Mouse (Mus musculus): ENCODE data around the gene Gtf3c5.
A peak's percentile ranks its signal among the peaks of the same experiment; 100 is the strongest.

Gene Gtf3c5

DNA sequence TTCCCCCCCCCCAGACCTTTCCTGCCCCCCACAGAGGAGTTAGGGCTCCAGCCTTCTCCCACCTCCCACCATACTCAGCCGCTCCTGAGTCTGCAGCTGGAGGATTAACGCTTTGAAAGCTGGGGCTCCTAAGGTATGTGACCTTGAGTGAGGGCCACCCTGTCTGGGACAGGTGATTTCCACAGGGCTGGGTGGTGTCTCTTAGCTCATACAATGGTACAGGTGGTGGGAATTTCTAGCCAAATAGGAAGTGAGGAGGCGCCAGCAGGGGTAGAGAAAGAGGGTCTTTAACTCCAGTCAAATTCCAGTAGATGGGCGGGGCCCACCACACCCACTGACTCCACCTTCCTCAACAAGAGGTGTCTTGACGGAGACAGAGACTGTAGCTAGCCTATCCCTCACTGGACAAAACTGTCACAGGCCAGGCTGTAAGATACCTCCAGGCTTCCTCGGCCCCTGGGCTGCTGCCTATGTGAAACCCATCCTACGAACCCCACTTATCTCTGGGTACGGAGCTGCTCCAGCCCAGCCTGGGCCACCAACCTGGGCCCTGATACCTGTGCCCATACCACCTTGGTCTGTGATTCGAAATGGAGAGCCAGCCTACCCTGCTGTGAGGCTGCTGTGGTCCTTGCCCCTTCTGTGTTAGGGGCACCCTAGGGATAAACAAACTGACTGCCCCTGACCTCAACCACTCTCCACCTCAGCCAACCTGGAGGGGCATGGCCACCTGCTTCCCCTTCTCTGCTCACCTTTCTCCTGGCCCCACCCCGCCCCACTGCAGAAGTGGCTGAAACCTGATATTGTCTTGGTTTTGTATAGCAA lies 24.0 kb upstream of the Gtf3c5 start:
- no peak for DNase-seq (ENCODE audit: low spot score)

DNA sequence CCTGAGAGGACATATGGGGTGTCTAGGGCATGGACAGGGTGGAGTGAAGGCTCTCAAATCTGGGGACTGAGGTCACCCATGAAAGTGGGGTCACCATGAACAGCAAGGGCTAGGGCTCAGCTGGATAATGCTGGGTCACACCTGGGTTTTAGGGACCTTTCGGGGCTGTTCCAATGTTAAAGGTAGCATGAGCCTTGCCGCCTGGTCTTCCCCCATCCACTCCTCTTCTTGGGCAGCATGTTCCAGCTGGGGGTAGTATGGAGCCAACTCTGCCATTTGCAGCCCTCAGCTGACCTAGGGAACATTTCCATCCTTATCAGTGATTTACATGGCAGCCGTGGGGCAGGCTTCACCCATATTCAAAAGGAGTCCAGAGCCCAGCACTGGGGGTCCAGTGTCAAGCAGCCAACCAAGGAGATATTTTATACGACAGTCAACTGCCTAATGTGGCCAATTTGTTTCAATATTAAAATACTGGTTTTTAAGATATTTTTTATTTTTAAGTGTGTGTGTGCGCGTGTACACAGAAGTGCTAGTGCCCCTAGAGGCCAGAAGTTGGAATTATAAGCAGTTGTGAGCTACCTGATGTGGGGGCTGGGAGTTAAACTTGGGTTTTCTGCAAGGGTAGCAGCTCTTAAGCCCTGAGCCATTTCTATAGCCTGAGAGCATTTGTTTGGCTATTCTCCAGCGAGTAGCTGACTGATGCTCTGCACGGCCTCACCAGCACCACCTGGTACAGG lies 23.2 kb upstream of the Gtf3c5 start:
- no peak for DNase-seq (ENCODE audit: low spot score)

DNA sequence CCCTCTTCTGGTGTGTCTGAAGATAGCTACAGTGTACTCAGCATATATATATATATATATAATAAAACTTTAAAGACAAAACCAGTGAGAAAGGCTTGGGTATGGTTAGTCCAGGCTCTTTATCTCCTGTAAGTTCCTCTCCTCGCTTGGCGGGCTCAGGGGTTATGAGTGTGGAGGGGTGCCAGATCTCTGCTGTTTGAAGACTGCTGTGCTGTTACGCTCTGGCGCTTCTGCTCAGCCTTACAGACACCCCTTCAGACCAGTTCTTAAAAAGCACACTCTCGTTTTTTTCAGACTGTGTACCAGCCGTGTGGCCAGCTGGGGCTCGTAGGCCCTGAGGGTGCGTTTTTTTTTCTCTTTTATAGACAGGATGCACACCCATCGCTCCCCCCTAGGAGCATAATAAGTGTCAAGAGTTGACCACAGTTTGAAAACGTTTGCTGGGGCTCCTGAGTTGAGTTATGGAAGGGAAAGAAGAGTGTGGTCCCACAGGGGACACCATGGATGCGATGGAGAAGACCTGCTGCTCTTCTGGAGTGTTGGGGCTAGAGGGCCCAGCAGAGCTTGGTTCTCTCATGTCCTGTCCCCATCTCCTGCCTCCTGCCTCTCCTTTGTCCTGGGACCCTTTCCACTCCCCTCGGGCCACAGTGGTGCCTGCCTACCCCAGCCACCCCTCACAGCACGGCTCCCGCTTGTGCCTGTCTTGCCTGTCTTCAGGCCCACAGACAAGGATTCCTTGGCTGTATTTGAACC lies 22.4 kb upstream of the Gtf3c5 start:
- no peak for DNase-seq (ENCODE audit: low spot score)

DNA sequence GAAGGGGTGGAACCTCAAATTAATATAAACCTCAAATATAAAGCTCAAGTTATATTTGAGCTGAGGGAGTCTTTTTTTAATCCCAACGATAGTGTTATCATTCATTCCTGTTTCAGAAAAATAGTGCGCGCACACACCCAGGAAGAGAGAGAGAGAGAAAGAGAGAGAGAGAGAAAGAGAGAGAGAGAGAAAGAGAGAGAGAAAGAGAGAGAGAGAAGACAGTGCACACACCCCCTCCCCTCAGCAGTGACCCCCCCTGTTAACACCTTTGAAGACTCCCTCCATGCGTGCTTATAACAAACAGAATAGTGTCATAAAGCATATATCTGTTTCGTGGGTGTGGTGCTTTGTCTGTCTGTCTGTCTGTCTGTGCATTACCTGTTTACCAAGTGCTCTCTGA lies 20.0 kb upstream of the Gtf3c5 start:
- no peak for DNase-seq (ENCODE audit: low spot score)

DNA sequence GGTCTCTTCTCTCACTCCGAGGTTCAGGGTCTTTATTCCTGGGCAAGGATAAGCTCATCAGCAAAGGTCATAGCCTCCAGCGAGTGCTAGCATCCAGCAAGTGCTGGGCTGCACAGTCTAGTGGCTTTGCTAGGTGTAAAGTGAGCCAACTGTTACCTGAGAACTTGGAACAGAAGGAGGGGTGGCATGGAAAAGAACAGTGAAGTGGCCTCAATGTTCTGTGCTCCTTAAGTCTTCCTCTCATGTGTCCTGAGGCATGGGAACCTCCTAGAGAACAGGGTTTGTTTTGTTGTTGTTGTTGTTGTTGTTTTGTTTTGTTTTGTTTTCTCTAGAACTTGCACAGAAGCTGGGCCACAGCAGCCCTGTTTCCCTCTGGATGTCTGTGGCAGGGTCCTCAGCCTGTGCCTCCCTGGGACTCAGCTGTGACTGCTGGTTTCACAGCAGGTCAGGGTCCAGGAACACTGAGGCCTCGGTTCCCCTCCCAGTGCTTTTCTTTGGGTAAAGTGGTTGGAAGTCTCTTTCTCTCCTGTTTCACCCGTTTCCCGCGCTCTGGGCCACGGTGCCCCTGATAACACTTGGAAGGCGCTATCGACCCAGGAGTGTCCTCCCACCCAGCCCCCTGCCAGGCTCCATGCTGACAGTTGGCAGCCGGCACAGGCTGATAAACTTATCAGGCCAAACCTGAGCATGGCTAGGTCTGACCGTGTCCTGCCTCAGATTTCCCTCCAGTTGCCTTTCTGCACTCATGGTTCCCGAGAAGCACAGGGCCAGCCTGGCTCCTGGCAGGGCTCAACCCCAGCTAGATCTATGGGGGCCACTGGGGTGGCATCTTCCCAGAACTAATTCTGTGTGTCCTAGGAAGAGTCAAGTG lies 18.4 kb upstream of the Gtf3c5 start:
- no peak for DNase-seq (ENCODE audit: low spot score)

DNA sequence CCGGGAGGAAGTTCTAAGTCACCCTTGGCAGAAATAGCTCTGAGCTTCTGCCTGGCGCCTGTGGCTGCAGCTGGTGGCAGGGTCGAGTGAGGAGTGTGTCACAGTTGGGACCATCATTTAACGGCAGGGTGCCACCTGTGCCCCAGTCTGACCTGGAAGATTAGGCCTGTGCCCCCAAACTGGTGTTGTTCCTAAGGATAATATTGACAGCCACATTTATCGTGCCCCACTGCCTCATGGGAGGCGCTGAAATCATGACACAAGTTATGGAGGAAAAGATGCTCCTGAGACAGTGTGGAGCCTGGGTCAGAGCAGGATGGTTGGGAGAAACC lies 16.0 kb upstream of the Gtf3c5 start:
- no peak for DNase-seq (ENCODE audit: low spot score)

DNA sequence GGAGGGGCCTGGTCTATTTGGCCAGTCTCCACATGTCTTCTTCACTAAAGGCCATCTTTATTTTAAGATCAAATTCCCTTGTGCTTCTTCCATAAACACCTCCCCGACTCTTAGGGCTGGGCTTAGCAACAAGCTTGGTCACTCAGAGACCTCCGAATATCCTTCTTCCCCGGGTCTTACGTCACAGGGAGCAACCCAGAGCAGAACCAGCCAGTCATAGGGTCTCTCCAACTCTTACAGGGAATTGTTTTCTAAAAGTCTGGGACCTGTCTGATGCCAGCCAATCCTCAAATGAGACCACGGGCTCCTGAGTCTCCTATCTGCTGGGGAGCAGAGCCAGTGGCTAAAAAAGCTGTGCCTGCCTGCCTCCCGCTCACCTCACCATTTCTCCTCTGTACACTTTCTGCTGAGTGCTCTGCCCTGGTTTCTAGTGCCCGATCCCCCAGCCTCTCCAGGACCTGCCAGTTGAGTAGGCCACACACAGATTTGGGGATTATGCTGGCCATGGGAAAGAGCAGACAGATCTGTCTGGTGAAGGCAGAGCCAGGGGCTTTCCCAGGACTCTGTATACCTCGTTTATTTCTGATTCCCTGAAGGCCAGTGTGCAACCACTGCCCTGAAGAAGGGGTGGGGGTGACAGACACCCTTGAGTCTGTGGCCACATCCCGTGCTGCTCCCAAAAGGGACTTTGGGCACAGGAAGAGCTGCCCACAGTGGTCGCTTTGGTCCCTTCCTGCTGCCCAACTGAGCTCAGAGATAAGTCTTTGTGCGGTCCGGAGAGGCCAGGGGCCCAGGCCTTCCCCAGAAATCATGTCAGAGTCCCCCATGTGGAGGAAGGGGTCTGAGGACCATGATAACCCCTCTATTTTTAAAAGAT lies 15.4 kb upstream of the Gtf3c5 start:
- DNase-seq (ENCODE audit: low spot score) = no peak

DNA sequence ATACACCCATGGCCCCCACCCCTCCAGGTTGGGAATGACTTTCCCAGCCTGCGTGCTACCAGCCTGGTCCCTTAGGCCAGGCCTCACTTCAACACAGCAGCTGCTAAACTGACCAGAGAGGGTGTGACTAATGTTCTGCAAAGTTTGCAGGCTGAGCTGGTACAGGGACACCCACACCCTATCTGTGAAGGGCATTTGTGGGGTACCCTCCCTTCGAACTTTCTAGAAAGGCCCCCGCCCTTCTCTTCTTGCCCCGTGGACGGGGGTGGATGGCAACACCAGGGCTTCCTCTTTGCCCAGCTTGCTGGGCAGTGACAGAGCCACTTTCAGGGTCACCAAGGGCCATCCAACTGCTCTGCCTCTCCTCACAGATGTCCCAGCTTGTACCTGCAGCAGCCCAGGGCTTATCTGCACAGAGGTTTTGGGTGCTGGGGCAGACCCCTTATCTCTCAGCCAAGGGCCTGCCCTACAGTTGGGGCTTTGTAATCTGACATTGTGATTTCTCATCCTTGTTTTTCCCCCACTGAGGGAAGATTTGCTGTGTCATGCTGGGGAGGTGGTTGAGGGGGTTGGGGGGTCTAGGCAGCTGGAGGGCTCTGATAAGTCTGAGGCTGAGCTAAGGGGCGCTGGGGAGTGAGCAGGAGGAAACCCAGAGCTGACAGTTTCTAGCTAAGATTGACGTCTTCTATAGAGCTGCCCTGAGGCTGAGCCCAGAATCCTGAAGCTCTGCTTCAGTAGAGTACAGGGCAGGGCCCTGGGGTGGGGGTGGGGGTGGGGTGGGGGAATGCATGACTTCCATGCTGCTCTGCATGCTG lies 14.4 kb upstream of the Gtf3c5 start:
- no peak for DNase-seq (ENCODE audit: low spot score)

DNA sequence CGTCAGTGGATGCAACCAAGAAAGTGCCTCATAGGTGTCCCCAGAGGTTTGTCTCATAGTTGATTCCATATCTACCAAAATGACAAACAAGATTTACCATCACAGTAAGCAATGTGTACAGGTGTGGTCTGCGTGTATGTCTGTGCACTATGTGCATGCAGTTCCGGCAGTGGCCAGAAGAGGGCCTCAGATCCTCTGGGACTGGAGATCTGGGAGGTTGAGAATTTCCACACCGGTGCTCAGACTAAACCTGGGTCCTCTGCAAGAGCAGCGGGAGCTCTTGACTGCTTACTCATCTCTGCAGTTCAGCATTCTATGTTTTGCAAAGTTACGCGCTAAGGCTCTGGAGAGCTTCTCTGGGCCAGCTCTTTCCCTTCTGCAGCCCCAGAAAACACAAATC lies 13.4 kb upstream of the Gtf3c5 start:
- no peak for DNase-seq (ENCODE audit: low spot score)

DNA sequence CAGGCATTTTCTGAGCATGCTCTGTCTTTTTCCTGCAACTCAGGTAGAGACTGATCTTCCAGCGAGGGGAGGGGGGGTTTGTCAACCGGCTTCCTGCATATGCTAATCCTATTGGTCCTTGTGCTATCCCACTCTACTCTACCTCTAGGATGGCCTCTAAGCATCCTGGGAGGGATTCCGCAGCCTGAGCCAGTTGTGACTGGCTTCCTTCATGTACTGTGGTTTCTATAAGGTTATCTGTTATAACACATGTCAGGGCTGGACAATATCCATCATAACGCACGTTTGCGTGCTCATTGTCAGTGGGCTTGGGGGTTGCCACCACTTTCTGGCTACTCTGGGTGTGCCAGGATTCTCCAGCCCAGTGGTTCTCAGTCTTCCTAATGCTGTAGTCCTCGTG lies 12.5 kb upstream of the Gtf3c5 start:
- DNase-seq (ENCODE audit: low spot score) = no peak

DNA sequence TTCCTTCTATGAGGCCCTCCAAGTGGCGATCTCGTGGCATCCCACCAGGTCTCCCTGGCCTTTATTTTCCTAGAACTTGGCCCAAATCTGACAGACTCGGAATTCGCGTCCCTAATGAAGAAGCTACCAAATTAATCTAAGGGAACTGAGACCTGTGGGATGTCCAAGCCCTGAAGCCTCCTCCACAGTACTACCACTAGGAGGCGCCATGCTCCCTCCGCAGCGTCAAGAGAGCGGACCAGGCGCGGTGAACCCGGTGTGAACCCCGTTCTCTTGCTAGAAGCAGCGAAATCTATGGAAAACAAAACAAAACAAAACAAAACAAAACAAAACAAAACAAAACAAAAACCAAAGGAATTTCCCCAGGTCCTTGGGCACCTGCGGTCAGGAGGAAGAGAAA lies 9.3 kb upstream of the Gtf3c5 start:
- peak; percentile 54 for DNase-seq (ENCODE audit: low spot score)

DNA sequence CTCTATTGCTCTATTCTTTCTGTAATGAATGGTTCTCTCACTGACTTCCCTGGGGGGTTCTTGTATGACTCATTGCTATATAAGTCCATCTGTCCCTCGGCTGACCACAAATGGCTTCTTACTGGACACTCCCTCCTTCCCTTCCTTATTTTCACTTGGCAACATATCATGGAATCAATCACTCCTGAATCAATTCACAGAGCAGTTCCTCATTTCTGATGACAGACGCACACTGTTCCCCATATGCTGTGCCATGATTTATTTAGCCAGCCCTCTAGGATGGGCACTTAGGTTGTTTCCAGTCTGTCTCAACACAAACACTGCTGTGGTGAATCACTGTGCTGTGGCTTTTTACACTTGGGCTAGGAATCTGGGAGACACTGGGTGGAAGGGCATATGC lies 7.9 kb upstream of the Gtf3c5 start:
- DNase-seq (ENCODE audit: low spot score) = no peak

DNA sequence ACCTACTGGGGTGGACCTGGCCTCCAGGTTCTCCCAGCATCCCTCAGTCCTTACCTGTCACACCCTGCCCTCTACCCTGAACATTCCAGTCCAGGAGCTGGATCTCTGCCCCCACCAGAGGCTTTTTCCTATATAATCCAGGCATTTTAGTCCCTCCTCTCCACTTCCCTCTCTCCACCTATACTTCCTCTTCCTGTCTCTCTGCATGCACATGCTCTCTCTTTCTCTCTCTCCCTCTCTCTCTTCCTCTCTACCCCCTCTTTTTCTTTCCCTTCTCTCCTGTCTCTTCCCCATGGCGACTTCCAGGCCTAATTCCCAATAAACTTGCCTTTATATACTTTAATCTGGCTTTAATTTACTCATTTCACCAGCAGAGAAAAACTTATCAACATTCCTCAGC lies 5.0 kb upstream of the Gtf3c5 start:
- no peak for DNase-seq (ENCODE audit: low spot score)

DNA sequence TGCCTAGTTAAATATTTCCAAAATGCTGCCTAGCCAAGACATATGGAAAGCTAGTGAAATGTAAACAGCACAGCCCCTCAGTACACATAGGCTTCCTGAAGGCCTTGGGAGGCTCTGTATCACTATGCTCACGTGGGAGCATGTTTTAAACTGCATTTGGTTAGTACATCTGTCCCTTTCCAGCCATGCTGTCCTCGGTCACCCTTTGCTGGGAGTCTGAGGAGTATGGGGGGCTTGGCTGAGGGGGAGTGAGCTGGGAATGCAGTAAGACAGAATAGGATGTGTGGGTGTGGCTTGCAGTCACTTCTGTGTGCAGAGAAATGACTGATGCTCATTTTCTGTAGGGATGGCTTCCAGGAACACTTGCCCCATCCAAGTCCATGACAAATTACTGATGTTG lies 2.2 kb upstream of the Gtf3c5 start:
- no peak for DNase-seq (ENCODE audit: low spot score)

DNA sequence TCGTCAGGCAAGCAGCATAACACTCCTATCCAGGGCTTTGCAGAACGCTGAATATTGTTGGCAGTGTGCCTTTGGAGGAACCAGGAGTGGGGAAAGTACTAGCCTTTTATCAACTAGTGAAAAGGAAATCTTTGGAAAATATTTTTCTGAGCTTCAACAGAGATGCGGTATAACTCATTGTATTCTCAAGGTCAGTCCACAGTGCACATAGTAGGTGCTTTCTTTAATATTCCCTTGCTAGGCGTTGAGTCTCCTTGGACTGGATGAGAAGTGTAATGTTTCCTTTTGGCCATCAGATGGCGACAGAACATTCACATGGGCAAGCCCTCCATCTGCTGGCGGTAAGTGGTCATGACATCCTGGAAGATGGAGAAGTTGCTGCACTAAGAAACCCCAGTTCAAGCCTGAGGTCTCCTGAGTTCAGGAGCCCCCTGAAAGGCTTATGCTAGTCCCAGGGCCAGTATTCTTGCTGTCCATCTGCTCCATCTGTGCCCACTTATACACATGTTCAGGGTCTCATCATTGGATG lies 1.6 kb upstream of the Gtf3c5 start:
- peak; percentile 67 for DNase-seq (ENCODE audit: low spot score)

DNA sequence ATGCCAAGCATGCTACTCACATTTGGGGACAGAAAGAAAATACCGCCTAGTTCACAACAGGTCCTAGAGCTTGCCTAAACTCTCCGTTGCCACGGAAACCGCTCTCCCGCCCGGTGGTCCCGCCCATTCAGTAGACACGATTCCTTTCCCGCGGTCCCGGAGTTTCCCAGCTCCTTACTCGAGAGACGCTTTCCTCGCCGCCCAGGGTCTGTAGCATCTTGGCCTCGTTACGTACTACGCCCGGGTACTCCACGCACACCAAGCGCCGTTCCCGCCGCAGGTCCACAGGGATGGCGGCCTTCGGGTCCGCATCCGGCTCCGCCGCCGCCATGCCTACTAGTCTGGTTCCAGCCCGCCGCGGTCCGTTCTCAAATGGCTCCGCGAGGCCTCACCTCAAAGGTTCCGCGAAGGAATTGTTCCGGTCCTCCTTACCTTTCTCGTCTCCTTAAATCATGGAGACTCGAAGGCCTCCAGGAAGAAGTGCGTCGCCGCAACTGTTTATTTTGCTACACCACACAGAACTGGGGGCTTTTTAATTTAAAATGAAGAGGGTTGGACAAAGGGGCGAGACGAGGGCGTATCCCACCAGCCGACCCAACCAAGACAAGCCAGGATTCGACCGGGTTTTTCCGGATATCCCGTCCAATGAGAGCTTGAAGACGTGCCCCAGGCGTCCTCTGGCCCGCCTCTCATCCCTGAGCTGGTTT lies 751 bp downstream of the Gtf3c5 start:
- DNase-seq (ENCODE audit: low spot score) = peak; percentile 85

DNA sequence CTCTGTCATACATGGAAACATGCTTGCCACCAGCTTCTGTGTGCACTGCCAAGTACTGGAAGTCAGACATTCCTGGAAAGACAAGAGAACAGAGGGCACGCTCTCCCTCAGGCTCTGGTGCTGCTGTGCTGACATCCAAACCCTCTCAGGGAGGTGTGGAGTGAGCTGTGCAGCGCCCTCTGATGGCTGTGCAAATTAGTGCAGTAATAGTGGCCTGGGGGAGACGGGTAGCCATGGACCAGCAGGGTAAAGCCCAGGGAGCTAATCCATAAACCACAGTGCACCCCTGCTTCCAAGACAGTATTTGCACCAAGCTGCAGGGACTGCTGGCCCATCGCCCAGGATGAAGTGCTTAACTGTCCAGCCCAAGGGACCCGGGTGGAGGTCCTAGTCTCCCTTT lies 5.5 kb downstream of the Gtf3c5 start:
- no peak for DNase-seq (ENCODE audit: low spot score)

DNA sequence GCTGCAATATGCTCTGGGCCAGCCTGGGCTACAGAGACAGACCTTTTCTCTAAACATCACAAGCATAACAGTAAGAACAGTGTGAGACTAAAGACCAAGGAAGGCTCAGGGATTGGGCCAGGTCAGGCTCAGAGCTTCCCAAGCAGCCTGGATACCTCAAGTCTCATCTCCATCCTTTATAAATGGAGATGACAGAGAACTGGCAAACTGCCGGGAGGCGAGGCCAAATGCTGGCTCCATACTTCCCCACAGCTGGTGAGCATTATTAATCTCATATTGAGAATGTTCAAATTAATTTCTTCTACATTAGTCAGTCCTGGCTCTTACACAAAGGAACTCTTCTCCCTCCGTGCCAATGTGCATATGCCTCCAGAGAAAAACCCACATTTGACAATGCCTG lies 6.7 kb downstream of the Gtf3c5 start:
- no peak for DNase-seq (ENCODE audit: low spot score)

DNA sequence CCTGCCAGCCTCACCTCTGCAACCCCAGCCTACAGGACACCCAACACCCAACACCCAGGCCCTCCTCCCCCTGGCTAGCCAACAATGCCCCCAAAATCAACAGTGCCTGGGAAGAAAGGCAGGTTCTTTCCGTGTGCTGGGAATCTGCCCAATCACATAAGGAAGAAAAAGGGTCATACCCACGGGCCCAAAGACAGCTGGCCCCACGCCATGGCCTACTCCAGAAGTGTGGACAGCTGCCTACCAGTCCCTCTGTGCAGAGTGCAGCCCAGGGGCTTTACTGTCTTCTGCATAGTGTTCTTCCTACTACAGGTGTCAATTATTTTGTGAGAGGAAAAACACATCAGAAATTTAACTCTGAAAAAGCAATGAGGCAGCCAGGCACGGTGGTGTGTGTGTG lies 8.2 kb downstream of the Gtf3c5 start:
- DNase-seq (ENCODE audit: low spot score) = no peak
